Mouse (Mus musculus): ENCODE measurements around the gene Romo1. TPM values are rescaled to one million over a fixed set of nuclear protein-coding genes. Genes with fewer than 3 reads are reported as not detected.
A peak's percentile ranks its signal among the peaks of the same experiment; 100 is the strongest.
"Not testable (repeated sequence)": the region's sequence is repeated elsewhere in the genome, so short reads cannot be mapped to it uniquely, and the experiment has no call there.

The Romo1 gene
- polyA plus RNA-seq, 1 experiment: 129 TPM

DNA sequence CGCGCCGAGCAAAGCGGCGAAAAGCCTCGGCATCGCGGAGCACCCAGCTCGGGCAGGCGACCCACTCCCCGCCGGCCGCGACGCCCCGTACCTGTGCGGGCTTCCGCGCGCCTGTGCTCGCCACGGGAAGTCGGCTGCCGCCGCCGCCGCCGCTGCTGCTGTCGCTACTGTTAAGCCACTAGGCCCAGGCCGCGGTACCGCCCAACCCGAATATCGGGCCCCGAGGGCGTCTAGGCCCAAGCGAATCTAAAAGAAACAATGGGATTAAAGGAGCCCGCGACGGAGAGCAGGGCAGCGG lies 35.9 kb downstream of the Romo1 start:
- H3K27ac ChIP-seq (ENCODE audit: insufficient read depth, low read length): peak overlapping the region; percentile 98
- TF ChIP-seq CTCF (IDR thresholded peaks at IDR 0.05; ENCODE audit: extremely low read depth, insufficient read depth, insufficient read length, insufficient replicate concordance) (no peak), POLR2A (IDR thresholded peaks at IDR 0.05; ENCODE audit: low read depth, low read length) (no peak)
- peaks cover 15% of the 10 kb centered on the region for H3K36me3 ChIP-seq (ENCODE audit: control insufficient read depth, insufficient read depth, low read length)
- peaks cover 6% of the 10 kb centered on the region for H3K4me1 ChIP-seq (ENCODE audit: control insufficient read depth, insufficient read depth, insufficient read length)
- DNase-seq (ENCODE audit: low read depth in 1 of 2, low spot score in 2 of 2): no peak
- H3K27me3 ChIP-seq (ENCODE audit: control insufficient read depth, insufficient read depth, low read length): no peaks in the 10 kb centered on the region
- WGBS: under 1% methylated on average over 41 of the region's 41 CpGs
- H3K4me3 ChIP-seq (ENCODE audit: extremely low read depth, insufficient read depth, insufficient read length): peak overlapping the region; percentile 97

DNA sequence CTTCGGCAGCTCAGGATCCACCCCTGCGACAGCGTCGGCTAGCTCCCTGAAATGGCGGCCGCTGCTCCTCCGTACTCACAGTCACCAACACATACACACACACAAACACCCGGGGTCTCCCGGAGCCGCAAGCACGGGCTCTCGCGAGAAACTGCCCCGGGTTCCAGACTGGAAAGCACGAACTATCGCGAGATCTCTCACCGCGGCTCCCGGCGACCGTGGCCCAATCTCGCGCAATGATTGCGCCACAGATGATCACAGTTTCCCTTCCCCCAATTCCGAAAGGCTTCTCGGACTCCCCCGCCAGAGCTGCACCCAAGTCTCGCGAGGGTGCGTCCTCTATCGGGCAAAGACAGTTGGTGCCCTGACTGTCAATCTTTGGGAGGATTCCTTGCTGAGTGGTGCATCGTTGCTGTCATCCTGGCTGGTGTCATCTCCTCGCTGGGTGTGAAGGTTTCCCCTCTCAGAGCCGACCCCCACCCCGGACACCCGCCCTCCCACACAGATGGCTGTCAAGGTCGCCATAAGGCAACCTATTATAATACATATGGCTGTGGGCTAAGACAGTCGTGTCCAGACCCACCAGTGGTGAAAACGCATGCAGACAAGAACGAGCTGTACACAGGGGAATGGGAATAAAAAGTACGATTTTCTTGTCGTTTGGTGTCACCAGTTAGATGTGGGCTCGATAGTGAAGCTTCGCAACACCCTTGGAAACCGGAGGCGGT lies 36.4 kb downstream of the Romo1 start, which contains the start of gene Rbm39:
Rbm39 (minus strand) TSS at position 145 of the 728 bp plus-strand sequence.
- peaks cover 15% of the 10 kb centered on the region for H3K36me3 ChIP-seq (ENCODE audit: control insufficient read depth, insufficient read depth, low read length)
- no peaks in the 10 kb centered on the region for H3K27me3 ChIP-seq (ENCODE audit: control insufficient read depth, insufficient read depth, low read length)
- peak within 1 kb of the TSS; percentile 98 for H3K27ac ChIP-seq (ENCODE audit: insufficient read depth, low read length)
- peak within 1 kb of the TSS; percentile 97 for H3K4me3 ChIP-seq (ENCODE audit: extremely low read depth, insufficient read depth, insufficient read length)
- TF ChIP-seq CTCF (IDR thresholded peaks at IDR 0.05; ENCODE audit: extremely low read depth, insufficient read depth, insufficient read length, insufficient replicate concordance) (peak; percentile 22; the same call in 1 of the 2 replicates), POLR2A (IDR thresholded peaks at IDR 0.05; ENCODE audit: low read depth, low read length) (peak; percentile 95)
- H3K4me1 ChIP-seq (ENCODE audit: control insufficient read depth, insufficient read depth, insufficient read length): peaks cover 6% of the 10 kb centered on the region
- WGBS: under 1% methylated on average over 47 of the region's 47 CpGs
- DNase-seq (ENCODE audit: low read depth in 1 of 2, low spot score in 2 of 2): peak; percentile 96 to 99

GRCm38 (mm10) chr2:156180824-156181590 lies 37.2 kb downstream of the Romo1 start:
- peak overlapping the region; percentile 65 for H3K4me3 ChIP-seq (ENCODE audit: extremely low read depth, insufficient read depth, insufficient read length)
- no peak for DNase-seq (ENCODE audit: low read depth in 1 of 2, low spot score in 2 of 2)
- peaks cover 6% of the 10 kb centered on the region for H3K4me1 ChIP-seq (ENCODE audit: control insufficient read depth, insufficient read depth, insufficient read length)
- H3K27me3 ChIP-seq (ENCODE audit: control insufficient read depth, insufficient read depth, low read length): no peaks in the 10 kb centered on the region
- H3K27ac ChIP-seq (ENCODE audit: insufficient read depth, low read length): peak overlapping the region; percentile 93
- TF ChIP-seq CTCF (IDR thresholded peaks at IDR 0.05; ENCODE audit: extremely low read depth, insufficient read depth, insufficient read length, insufficient replicate concordance) (no peak), POLR2A (IDR thresholded peaks at IDR 0.05; ENCODE audit: low read depth, low read length) (no peak)
- whole genome bisulfite sequencing: 11% methylated on average over 8 of the region's 8 CpGs
- H3K36me3 ChIP-seq (ENCODE audit: control insufficient read depth, insufficient read depth, low read length): peaks cover 13% of the 10 kb centered on the region

GRCm38 (mm10) chr2:156181592-156181991 lies 37.8 kb downstream of the Romo1 start:
- no peak for TF ChIP-seq CTCF (IDR thresholded peaks at IDR 0.05; ENCODE audit: extremely low read depth, insufficient read depth, insufficient read length, insufficient replicate concordance)
- TF ChIP-seq POLR2A (IDR thresholded peaks at IDR 0.05; ENCODE audit: low read depth, low read length): no peak
- Histone ChIP-seq H3K36me3 (ENCODE audit: control insufficient read depth, insufficient read depth, low read length) (peaks cover 12% of the 10 kb centered on the region), H3K27ac (ENCODE audit: insufficient read depth, low read length) (no peak overlapping the region), H3K4me3 (ENCODE audit: extremely low read depth, insufficient read depth, insufficient read length) (no peak overlapping the region), H3K27me3 (ENCODE audit: control insufficient read depth, insufficient read depth, low read length) (no peaks in the 10 kb centered on the region), H3K4me1 (ENCODE audit: control insufficient read depth, insufficient read depth, insufficient read length) (peaks cover 6% of the 10 kb centered on the region)
- WGBS: 88% methylated on average over 2 of the region's 2 CpGs
- DNase-seq (ENCODE audit: low read depth in 1 of 2, low spot score in 2 of 2): no peak

GRCm38 (mm10) chr2:156189241-156189640 lies 45.4 kb downstream of the Romo1 start:
- not testable (repeated sequence) for H3K27me3 ChIP-seq (ENCODE audit: control insufficient read depth, insufficient read depth, low read length); H3K36me3 ChIP-seq (ENCODE audit: control insufficient read depth, insufficient read depth, low read length); DNase-seq (ENCODE audit: low read depth in 1 of 2, low spot score in 2 of 2); H3K4me3 ChIP-seq (ENCODE audit: extremely low read depth, insufficient read depth, insufficient read length); H3K4me1 ChIP-seq (ENCODE audit: control insufficient read depth, insufficient read depth, insufficient read length)
- peak overlapping the region; percentile 81 for H3K27ac ChIP-seq (ENCODE audit: insufficient read depth, low read length)
- 60% methylated on average over 7 of the region's 7 CpGs for WGBS

GRCm38 (mm10) chr2:156190004-156190896 lies 46.4 kb downstream of the Romo1 start:
- peak overlapping the region; percentile 81 for H3K27ac ChIP-seq (ENCODE audit: insufficient read depth, low read length)
- peak overlapping the region; percentile 5; the same call in 1 of the 2 replicates for H3K4me3 ChIP-seq (ENCODE audit: extremely low read depth, insufficient read depth, insufficient read length)
- peak; percentile 52 to 69 for DNase-seq (ENCODE audit: low read depth in 1 of 2, low spot score in 2 of 2)
- no peaks in the 10 kb centered on the region for H3K36me3 ChIP-seq (ENCODE audit: control insufficient read depth, insufficient read depth, low read length)
- WGBS: 11% methylated on average over 14 of the region's 14 CpGs
- TF ChIP-seq CTCF (IDR thresholded peaks at IDR 0.05; ENCODE audit: extremely low read depth, insufficient read depth, insufficient read length, insufficient replicate concordance) (no peak), POLR2A (IDR thresholded peaks at IDR 0.05; ENCODE audit: low read depth, low read length) (peak; percentile 63)
- H3K27me3 ChIP-seq (ENCODE audit: control insufficient read depth, insufficient read depth, low read length): no peaks in the 10 kb centered on the region
- H3K4me1 ChIP-seq (ENCODE audit: control insufficient read depth, insufficient read depth, insufficient read length): peaks cover 8% of the 10 kb centered on the region; the same call in 1 of the 2 replicates
